Mouse (Mus musculus) layer of hippocampus, adult 9-11 months (tissue): Measurements from ENCODE around the gene Vmn1r101.
"Not testable (repeated sequence)": the region's sequence is repeated elsewhere in the genome, so short reads cannot be mapped to it uniquely, and the experiment has no call there.

Experiments
- DNase-seq: peaks from one replicate; pipeline ENCODE4 v3.0.0; 2022

The Vmn1r101 gene

GRCm38 (mm10) chr7:20442493-20442892 is at the start of gene Vmn1r101:
Vmn1r101 (minus strand) TSS chr7:20442593.
- DNase-seq, result not testable (repeated sequence)

GRCm38 (mm10) chr7:20474825-20475224 is 32.4 kb upstream of the Vmn1r101 start, which contains the start of gene Gm10670:
Gm10670 (minus strand) TSS chr7:20474925.
- not testable (repeated sequence) for DNase-seq

- DNase-seq, result not testable (repeated sequence)
These were observed 24.8 kb downstream of the Vmn1r101 start, which contains the start of gene Vmn1r100 for GRCm38 (mm10) chr7:20417642-20418041. Vmn1r100 (plus strand) TSS chr7:20417942.
